Mouse (Mus musculus): ENCODE measurements around the gene Zfp991. TPM values are rescaled to one million over a fixed set of nuclear protein-coding genes. Genes with fewer than 3 reads are reported as not detected.
A peak's percentile ranks its signal among the peaks of the same experiment; 100 is the strongest.
"Not testable (repeated sequence)": the region's sequence is repeated elsewhere in the genome, so short reads cannot be mapped to it uniquely, and the experiment has no call there.

Gene Zfp991
- total RNA-seq, 1 experiment from 2014 or later, result 38.1 TPM

GRCm38 (mm10) chr4:147181141-147181685 lies 49.4 kb downstream of the Zfp991 start:
- not testable (repeated sequence) for ATAC-seq (replicated peaks; ENCODE audit: low read depth, poor library complexity, severe bottlenecking)

DNA sequence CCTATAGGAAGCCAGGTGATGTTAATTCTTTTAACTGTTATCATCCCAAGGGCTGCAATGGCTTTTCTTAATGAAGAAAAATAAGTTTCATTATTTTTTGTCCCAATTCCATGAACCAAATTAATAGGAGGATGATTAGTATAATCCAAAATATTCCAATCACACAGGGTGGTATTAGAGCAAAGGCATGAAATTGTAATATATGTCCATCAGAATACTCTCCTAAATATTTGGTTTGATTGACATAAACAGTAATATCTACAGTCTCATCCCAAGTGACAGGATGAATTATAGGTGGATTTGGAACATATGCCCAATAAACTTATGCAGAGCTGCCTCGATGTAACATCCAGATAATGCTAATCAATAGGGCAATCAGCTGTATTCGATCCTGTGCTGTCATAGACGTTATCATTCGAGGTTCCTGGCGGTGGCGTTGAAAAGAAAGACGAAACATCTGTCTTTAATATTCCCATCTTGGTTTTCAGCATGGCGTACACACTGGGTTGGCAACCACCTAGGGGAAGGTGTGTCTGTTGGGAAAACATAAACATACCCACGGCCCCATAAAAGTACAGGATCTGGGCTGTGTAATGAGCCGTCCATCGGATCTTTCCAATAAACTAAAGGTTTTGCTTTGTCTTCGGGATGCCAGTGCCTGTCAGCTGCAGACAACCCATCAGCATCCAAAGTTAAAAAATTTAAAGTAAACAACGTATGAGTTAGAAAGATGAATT lies 50.3 kb downstream of the Zfp991 start:
- ATAC-seq (replicated peaks; ENCODE audit: low read depth, poor library complexity, severe bottlenecking), result peak; percentile 23; the same call in 1 of the 2 replicates

DNA sequence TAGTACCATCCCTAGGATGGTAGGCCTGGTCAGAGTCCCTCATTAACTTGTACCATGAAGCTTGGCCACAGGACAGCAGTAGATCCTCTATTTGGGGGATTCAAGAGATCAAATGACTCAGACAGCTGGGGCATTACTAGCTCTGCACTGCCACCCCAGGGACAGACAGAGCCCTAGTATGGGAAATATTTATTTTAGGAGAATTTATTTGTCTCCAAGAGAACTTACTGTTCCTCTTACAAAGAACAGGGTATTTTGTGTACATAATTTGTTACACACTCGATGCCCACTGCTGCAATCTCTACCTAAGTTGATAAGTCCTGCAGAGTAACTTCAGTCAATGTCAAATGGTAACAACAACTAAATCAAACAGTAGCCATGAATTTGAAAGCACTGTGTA lies 55.0 kb downstream of the Zfp991 start:
- 0 out of 2 replicates have a peak, but pooled peaks have one; percentile 38 for ATAC-seq (replicated peaks; ENCODE audit: low read depth, poor library complexity, severe bottlenecking)

DNA sequence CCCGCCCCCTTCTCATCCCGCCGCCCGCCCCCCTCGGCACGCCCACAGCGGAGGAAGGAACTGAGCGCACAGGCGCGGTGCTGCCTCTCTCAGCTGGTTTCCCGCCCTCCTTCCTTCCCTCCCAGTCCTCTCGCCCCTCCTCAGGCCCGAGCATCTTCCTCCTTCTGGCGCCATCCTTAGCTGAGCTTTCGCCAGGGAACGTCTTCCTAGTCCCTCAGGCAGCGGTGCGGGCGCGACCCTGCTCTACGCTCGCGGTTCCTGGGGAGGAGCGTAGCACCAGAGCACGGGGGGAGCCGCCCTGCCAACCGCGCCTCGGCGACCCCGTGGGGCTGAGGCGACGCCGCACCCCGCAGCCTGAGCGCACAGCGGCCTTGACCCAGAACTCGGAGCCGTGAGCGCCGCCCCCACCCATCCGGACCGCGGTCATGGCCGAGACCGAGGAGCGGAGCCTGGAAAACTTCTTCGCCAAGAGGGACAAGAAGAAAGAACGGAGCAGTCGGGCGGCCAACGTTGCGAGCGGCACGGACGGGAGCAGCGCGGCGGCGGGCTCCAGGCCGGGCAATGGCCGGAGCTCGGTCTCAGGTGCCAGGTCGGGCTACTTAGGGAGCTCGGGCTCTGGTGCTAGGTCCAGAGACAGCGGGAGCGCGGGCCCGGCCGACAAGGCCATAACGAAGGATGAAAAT lies 55.6 kb downstream of the Zfp991 start:
- ATAC-seq (replicated peaks; ENCODE audit: low read depth, poor library complexity, severe bottlenecking), result peak; percentile 46; the same call in 1 of the 2 replicates

DNA sequence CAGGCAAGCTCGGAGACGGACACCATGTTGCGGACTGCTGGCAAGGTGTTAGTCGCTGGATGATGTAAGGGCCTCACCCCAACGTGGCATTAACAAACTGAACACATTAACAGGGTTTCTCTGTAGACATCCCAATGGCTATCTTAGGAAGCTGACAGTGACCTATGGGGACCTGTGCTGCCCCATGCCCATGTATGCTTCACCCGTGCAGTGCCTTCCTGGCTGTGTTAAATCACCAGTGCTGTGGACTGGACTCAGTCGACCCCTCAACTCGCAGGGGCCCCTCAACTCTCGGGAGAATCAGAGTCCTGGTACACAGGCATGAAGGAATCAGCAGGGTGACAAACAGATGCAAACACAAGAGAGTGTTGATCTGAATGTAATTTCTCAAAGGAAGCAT lies 63.3 kb downstream of the Zfp991 start:
- ATAC-seq (replicated peaks; ENCODE audit: low read depth, poor library complexity, severe bottlenecking), result not testable (repeated sequence)

- not testable (repeated sequence) for ATAC-seq (replicated peaks; ENCODE audit: low read depth, poor library complexity, severe bottlenecking)
Observed at GRCm38 (mm10) chr4:147197210-147197609, 65.4 kb downstream of the Zfp991 start.

DNA sequence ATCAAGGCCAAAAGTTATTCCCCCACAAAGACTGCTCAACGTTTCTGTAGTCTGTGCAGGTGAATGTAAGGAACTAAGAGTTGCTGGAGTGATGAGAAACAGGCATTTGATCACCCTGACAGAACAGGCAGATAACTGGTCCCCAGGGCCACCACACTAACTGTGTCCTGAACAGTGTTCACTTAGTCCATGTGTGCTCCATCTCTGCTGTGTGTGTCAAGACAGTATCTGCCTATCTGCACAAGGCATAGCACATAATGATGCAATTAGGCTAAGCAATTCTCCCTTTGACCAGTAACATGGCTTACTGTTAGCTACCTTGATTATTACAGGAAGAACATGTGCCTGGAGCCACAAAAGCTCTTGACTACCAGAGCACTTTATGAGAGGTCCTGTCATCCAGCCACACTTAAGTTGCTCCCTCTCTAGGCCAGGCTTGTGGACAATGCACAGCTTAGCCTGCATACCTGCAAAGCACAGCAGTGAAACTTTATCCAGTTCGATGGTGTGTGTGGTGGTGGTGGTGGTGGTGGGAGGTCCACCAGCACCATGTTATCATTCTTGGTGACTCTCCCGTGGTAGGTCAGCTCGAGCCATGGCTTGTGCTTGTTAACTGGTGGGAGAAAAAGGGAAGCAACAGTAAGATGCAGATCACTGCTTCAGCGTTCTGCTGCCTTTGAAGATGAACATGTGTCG lies 67.4 kb downstream of the Zfp991 start:
- not testable (repeated sequence) for ATAC-seq (replicated peaks; ENCODE audit: low read depth, poor library complexity, severe bottlenecking)

DNA sequence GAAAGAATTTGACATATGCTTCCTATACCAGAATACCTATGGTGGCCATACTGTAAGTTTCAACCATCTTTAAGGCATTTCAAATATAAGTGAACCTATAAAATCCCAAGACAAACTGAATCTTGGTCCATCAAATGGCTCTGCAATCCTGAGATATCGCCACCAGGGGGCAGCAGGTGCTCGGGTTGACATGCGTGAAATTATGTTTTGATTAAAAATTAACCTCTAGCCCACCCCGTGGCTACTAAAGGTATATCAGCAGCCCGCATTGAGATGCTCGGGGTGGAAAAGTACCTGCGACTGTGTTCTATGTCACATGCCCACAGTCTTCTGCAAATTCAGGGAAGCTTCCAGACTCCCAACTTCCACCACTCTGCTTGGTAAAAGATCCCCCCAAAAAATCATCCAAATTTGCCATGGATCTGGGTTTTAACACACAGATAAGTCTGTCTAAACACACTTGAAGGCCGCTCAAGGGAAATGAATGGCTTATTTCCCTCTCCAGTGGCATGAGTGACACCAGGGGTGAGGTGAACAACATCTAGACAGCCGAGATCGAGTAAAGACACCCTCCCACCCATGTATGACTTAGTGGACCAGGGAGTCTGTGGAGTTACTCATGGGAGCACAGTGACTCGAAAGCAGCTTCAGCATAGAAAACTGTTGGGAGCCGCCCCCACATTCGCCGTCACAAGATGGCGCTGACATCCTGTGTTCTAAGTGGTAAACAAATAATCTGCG lies 70.3 kb downstream of the Zfp991 start:
- peak; percentile 69 for ATAC-seq (replicated peaks; ENCODE audit: low read depth, poor library complexity, severe bottlenecking)

- ATAC-seq (replicated peaks; ENCODE audit: low read depth, poor library complexity, severe bottlenecking), result not testable (repeated sequence)
Observed at GRCm38 (mm10) chr4:147212182-147212928, 80.5 kb downstream of the Zfp991 start.

- not testable (repeated sequence) for ATAC-seq (replicated peaks; ENCODE audit: low read depth, poor library complexity, severe bottlenecking)
Observed at GRCm38 (mm10) chr4:147214233-147214632, 82.4 kb downstream of the Zfp991 start.

DNA sequence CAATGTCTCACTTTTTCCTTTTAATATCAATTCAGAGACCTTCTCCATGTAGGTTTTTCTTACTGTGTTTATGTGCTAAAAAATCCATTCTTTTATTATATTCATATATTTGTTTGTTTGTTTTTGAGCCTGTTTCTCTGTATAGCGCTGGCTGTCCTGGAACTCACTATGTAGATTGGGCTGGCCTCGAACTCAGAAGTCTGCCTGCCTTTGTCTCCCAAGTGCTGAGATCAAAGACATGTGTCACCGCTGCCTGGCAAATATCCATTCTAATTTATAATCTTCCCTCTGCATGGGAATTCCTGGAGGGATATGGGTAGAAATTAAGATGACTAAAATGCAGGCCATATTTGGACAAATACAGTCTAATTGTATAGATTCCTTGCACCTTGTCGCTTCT lies 85.8 kb downstream of the Zfp991 start:
- ATAC-seq (replicated peaks; ENCODE audit: low read depth, poor library complexity, severe bottlenecking), result not testable (repeated sequence)

GRCm38 (mm10) chr4:147219319-147220070 lies 87.7 kb downstream of the Zfp991 start:
- ATAC-seq (replicated peaks; ENCODE audit: low read depth, poor library complexity, severe bottlenecking), result not testable (repeated sequence)

DNA sequence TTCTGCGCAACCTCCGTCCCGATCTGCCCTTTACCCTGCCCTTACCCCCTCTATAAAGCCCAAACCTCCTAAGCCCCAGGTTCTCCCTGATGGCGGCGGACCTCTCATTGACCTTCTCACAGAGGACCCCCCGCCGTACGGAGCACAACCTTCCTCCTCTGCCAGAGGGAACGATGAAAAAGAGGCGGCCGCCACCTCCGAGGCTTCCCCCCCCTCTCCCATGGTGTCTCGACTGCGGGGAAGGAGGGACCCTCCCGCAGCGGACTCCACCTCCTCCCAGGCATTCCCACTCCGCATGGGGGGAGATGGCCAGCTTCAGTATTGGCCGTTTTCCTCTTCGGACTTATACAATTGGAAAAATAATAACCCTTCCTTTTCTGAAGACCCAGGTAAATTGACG lies 88.4 kb downstream of the Zfp991 start:
- ATAC-seq (replicated peaks; ENCODE audit: low read depth, poor library complexity, severe bottlenecking), result not testable (repeated sequence)

GRCm38 (mm10) chr4:147222021-147222420 lies 90.2 kb downstream of the Zfp991 start:
- not testable (repeated sequence) for ATAC-seq (replicated peaks; ENCODE audit: low read depth, poor library complexity, severe bottlenecking)

DNA sequence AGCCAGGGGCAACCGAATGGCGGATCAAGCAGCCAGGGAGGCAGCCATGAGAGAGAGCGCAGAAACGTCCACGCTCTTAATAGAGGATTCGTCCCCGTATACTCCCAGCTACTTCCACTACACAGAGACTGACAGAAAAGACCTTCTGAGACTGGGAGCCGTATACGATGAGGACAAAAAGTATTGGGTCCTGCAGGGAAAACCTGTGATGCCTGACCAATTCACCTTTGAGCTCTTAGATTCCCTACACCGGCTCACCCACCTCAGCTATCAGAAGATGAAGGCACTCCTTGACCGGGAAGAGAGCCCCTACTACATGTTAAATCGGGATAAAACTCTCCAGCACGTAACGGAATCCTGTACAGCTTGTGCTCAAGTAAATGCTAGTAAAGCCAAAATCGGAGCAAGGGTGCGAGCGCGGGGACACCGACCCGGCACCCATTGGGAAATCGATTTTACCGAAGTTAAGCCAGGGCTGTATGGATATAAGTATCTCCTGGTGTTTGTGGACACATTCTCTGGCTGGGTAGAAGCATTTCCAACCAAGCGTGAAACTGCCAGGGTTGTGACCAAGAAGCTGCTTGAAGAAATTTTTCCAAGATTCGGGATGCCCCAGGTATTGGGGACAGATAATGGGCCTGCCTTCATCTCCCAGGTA lies 92.1 kb downstream of the Zfp991 start:
- ATAC-seq (replicated peaks; ENCODE audit: low read depth, poor library complexity, severe bottlenecking), result not testable (repeated sequence)

- ATAC-seq (replicated peaks; ENCODE audit: low read depth, poor library complexity, severe bottlenecking), result not testable (repeated sequence)
Observed at GRCm38 (mm10) chr4:147225616-147226015, 93.8 kb downstream of the Zfp991 start.

DNA sequence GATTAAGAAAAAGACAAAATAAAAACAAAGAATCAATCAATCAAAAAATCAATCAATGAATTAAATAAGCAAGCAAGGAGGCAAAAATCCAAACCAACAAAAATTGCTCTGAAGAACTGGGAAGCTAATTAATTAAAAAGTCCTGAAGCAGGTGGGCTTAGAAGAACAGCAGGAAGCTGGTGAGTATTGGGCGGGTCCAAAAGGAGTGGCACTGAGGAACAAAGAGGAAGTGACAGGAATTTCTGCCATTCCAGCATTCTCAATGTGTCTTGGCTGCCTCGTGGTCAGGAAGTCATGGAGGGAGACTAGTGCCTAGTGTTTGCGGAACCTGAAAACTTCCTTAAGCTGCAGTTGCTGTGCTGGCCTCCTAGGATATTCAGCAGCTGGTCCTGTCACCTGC lies 98.2 kb downstream of the Zfp991 start:
- not testable (repeated sequence) for ATAC-seq (replicated peaks; ENCODE audit: low read depth, poor library complexity, severe bottlenecking)

Measured in common myeloid progenitor, adult 5-6 weeks (primary cell).